Mouse (Mus musculus): ENCODE measurements around the gene Tmem169.

DNA sequence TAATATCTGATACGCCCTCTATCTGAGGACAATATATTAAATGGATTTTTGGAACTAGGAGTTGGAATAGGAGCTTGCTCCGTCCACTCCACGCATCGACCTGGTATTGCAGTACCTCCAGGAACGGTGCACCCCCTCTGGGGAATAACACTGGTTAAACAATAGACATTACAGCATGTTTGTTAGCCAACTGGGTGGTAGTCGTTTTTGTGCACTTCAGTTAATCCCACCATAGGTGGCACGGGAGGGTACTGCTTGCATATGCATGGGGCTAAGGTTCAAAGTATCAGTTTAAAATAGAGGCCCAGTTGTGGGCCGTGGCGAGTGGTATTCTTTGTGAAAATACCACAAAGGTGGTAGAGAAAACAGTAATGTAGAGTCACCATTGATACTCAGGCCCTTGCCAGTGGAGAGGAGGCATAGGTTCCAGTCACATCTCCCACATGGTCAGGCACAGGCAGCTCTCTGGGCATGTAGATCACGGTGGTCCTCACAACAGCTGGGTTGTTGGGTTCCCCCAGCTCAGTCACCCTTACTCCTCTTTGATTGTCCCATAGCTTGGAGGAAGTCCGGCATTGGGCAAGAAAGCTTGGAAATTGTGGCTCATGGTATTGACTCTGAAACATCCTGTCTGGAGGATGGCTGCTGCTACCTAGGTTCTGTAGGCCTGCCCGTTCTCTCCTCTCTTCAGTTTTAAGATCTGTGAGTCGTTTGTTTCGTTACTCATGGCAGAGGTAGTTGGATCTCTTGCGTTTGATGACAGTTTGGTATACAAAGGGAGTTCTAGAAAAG is 28.9 kb upstream of the Tmem169 start:
- TF ChIP-seq CTCF (IDR thresholded peaks at IDR 0.05; ENCODE audit: borderline replicate concordance, insufficient read depth, low read length), result no peak
- peak; percentile 95 for TF ChIP-seq POLR2A (IDR thresholded peaks at IDR 0.05; ENCODE audit: low read depth, low read length)

Measured in embryonic fibroblast, embryonic 13.5 days (primary cell).